Mouse (Mus musculus) bone marrow, adult 2 months (tissue): Measurements from ENCODE around the gene Izumo1. TPM values are rescaled to one million over a fixed set of nuclear protein-coding genes. Genes with fewer than 3 reads are reported as not detected.

Experiments
- H3K27ac ChIP-seq: fragments of 200-500 bp; 2 replicates; pipeline ENCODE4 v1.5.1; 2012; ENCODE audit warnings: low read depth, mild to moderate bottlenecking, control low read depth, inconsistent platforms, low read length; ENCODE audit not compliant: control insufficient read depth, poor library complexity, insufficient read depth
- H3K4me1 ChIP-seq: fragments of 200-500 bp; 2 replicates; pipeline ENCODE4 v1.6.1; 2011; ENCODE audit warnings: low read length; ENCODE audit not compliant: control insufficient read depth, insufficient read depth
- H3K4me3 ChIP-seq: fragments of 200-500 bp; replicated peaks from 2 replicates; pipeline ENCODE3; 2011; ENCODE audit warnings: mild to moderate bottlenecking, low read depth, low read length, control low read depth; ENCODE audit not compliant: control insufficient read depth
- CTCF ChIP-seq: fragments of 200-500 bp; IDR thresholded peaks from 2 replicates; pipeline ENCODE4 v1.5.1; 2011; ENCODE audit warnings: low read length, control low read depth; ENCODE audit not compliant: control insufficient read depth, insufficient read depth
- POLR2A ChIP-seq: fragments of 200-500 bp; IDR thresholded peaks from 2 replicates; pipeline ENCODE4 v1.6.1; 2011; ENCODE audit warnings: low read depth, mild to moderate bottlenecking, control low read depth, low read length, borderline replicate concordance; ENCODE audit not compliant: control insufficient read depth
- WGBS: fragments of 180-500 bp; shearing (Covaris S2); methylation state at CpG from one replicate; pipeline ENCODE4 v1.1.7; 2018; 5-methylcytosine and 5-hydroxymethylcytosine counted together
- polyA plus RNA-seq: library from polyadenylated mRNA; stranded (reverse); fragments of >200 nt; gene quantifications from 2 replicates; pipeline ENCODE4 v1.2.4, GENCODE M21; 2011; ENCODE audit warnings: low replicate concordance; ENCODE audit not compliant: missing spikeins, insufficient read depth, insufficient read length

The Izumo1 gene
- polyA plus RNA-seq, 1 experiment = 1.1 TPM

DNA sequence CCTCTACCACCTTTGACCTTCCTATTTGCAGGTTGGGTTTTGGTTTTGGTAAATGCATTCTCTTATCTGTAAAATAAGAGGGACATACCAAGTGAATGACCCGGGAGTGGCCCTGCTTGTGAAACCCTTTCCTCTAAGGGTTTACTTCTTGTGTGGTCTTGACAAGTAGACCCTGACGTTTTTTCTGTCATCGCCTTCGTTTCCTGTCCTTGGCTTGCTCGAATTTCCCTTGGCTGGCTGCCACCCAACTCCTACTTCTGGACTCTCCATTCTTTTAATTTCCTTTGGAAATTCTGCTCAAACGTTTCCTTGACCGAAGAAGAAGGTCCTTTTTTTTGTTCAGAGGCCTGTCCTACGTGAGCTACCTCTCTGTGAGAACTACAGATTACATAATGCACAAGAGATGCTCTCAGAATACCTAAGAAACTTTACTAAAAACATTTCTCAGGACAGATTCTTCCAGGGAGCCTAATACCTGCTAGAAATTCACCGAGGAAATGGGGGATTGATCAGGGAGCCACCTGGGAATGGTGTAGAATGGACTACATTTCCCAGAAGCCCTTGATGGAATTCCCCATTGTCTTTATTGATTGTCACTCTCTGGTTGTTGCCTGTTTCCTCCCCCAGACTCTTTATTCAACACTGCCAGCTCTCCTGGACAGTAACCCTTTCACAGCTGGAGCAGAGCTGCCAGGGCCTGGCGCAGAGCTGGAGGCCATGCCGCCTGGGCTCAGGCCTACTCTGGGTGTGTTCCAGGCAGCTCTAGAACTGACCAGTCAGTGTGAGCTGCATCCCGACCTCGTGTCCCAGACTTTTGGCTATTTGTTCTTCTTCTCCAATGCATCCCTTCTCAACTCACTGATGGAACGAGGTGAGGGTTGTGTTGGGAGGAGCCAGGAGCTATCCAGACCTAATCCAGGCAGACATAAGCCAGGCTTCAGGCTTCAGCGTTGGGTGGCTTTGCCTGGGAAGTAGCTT, 14.4 kb downstream of the Izumo1 start:
- peaks cover 2% of the 10 kb centered on the region; the same call in 1 of the 2 replicates for H3K4me1 ChIP-seq
- H3K4me3 ChIP-seq = no peak overlapping the region
- 51% methylated on average over 15 of the region's 15 CpGs for WGBS
- TF ChIP-seq POLR2A (no peak), CTCF (no peak)
- H3K27ac ChIP-seq = peak overlapping the region; percentile 45

DNA sequence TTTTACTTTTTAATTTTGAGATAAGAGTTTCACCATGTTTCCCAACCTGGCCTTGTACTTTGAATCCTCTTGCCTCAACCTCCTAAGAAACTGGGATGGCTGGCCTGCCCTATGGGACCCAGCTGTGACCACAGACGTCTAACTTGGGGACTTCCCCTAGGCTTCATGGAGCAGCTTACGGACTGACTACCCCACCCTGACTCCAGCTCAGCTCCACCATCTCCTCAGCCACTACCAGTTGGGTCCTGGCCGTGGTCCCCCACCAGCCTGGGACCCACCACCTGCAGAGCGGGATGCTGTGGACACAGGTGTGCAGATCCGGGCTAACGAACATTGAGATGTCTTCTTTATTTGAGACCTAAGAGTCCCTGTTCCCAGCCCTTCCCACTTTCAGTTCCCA, 16.1 kb downstream of the Izumo1 start:
- H3K4me1 ChIP-seq = peaks cover 4% of the 10 kb centered on the region; the same call in 1 of the 2 replicates
- WGBS = 78% methylated on average over 6 of the region's 6 CpGs
- no peak overlapping the region for H3K27ac ChIP-seq
- no peak for TF ChIP-seq POLR2A
- TF ChIP-seq CTCF = no peak
- no peak overlapping the region for H3K4me3 ChIP-seq

DNA sequence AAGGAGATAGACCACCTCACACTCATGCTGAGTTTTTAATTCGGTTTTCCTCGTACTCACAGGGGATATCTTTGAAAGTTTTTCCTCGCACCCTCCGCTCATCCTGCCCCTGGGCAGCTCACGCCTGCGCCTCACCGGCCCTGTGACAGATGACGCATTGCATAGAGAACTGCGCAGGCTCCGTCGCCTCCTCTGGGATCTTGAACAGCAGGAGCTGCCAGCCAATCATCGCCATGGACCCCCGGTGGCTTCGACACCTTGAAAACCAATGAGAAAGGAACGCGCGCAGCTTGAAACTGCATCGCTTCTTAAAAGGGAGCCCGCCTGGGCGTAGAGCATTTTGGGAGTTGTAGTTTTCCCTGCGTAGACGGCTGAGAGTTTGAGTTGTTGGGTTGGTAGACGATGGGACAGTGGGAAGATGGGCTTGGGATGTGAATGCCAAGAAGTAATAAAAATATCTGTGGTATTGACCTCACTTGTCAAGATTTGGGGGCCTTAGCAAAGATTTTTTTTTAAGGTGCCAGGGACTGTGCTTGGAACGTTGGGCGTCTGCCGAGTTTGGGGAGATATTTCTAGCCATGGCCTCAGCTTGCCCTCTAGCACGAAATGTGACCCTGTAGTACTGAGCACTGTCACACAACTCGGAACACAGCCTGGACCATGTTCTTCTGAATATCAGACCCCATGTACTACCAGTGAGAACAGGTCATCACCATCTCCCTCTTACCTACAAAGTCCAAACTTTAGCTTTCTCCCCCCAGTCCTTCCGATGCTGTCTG, 17.2 kb downstream of the Izumo1 start:
- peaks cover 4% of the 10 kb centered on the region; the same call in 1 of the 2 replicates for H3K4me1 ChIP-seq
- 86% methylated on average over 29 of the region's 29 CpGs for WGBS
- H3K27ac ChIP-seq = no peak overlapping the region
- H3K4me3 ChIP-seq = no peak overlapping the region
- TF ChIP-seq POLR2A (no peak), CTCF (no peak)

DNA sequence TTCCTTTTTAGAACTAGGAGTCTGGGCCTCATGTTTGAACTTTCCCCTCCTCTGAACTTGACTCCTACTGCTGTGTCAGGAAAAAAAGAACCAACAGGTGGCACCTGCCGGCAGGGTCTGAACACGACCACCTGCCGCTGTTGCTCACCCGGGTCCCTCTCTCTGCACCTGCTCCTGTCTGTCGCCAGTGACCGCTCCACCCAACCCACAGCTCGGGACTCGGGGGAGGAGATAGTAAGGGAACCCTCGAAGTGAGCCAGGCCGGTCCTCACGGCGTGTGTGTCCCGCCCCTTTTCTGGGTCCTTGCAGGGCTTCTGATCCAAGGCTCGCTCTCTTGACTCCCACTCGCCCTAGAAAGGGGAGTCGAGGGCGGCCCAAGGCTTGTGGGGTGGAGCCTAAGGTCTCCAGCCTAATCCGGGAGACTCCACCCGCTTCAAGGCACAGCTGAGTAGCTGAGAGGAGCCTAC, 18.0 kb downstream of the Izumo1 start, which contains the start of gene Mamstr:
Gene Mamstr (plus strand): TSS at position 417 of the 467 bp plus-strand sequence.
- TF ChIP-seq CTCF (no peak), POLR2A (no peak)
- Histone ChIP-seq H3K4me1 (peaks cover 4% of the 10 kb centered on the region; the same call in 1 of the 2 replicates), H3K27ac (no peak within 1 kb of the TSS), H3K4me3 (no peak within 1 kb of the TSS)
- 84% methylated on average over 19 of the region's 19 CpGs for WGBS

DNA sequence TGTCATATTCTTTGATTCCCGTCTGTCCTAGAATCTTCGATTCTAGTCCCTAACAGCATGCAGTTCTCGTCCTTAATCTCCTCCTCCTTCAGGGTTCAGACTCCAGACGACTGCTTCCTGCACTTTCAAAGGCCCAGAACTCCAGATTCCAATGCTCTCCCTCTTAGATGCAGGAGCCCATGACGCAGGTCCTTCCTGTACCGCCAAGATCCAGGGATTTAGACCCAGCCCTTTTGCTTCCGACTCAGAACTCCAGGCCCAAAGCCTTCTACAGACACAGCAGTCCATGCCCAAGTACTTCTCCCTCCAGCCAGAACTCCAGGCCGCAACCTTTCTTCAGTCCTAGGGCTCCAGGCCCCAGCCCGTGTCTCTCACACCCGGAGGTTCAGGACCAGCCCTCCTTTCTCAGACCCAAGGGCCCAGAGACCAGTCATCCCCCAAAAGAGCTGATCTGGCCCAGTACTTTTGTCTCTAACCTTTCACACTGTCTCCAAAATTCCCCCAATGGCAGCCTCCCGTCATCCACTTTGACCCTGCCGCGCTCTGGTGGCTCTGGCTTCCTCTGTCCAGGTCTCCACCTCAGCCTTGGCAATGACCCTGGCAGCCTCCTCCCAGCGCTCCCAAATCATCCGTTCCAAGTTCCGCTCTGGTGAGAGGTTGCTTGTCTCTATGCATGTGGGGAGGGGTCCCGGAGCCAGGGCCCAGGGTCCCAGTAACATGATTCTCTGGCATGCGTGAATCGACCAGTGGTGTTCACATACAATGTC, 18.8 kb downstream of the Izumo1 start:
- Histone ChIP-seq H3K27ac (no peak overlapping the region), H3K4me3 (no peak overlapping the region), H3K4me1 (peaks cover 2% of the 10 kb centered on the region; the same call in 1 of the 2 replicates)
- TF ChIP-seq POLR2A (no peak), CTCF (no peak)
- WGBS = 83% methylated on average over 19 of the region's 19 CpGs

DNA sequence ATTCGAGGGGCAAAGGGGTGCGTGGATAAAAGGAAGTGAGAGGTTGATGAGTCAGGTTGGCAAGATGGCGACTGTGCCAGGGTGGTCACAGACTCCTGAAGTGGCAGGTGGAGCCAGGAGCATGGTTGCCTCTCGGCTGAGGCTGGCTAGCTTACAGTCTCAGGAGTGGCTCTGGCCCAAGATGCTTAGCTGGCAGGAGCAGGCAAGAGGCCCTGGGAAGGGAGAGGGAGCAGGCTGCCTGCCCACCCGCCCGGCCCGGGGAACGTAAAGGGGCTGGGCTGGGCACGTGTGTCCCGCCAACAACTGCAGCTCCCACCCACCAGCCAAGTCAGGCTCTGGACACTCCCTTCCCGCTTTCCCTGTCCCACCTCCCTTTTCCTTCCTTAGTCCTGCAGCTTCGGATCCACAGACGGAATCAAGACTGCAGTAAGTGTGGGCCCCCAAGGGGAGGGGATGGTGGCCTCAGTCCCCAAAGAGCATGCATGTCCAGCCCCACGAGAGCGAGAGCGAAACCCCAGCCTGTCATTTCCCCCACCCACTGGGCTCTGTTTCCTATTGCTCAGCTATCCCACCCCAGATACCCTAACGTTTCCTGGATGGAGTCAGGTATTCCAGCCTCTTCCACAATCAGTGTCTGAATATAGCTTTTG, 19.9 kb downstream of the Izumo1 start:
- TF ChIP-seq POLR2A = no peak
- TF ChIP-seq CTCF = no peak
- 74% methylated on average over 17 of the region's 17 CpGs for WGBS
- Histone ChIP-seq H3K4me3 (no peak overlapping the region), H3K27ac (no peak overlapping the region), H3K4me1 (peaks cover 2% of the 10 kb centered on the region; the same call in 1 of the 2 replicates)

DNA sequence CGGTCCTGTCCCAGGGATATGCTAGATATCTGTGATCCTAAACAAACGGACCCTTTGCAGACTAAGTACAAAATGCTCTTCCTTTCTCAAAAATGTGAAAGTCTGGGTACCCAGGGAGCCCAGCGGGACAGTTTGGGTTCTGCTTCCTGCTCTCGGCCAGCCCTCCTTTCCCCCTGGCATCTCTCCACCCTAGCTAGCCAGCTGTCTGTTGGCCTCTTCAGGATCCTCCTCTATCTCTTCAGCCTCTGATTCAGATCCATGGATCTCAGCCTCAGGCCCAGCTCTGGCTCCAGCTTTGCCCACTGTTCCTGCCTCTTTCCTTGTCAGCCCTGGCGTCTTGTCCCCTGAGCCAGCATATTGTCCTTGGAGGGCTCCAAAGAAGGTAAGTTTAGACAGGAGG, 20.5 kb downstream of the Izumo1 start:
- Histone ChIP-seq H3K4me3 (no peak overlapping the region), H3K27ac (no peak overlapping the region), H3K4me1 (peaks cover 2% of the 10 kb centered on the region; the same call in 1 of the 2 replicates)
- WGBS = 66% methylated on average over 5 of the region's 5 CpGs
- TF ChIP-seq POLR2A (no peak), CTCF (no peak)

DNA sequence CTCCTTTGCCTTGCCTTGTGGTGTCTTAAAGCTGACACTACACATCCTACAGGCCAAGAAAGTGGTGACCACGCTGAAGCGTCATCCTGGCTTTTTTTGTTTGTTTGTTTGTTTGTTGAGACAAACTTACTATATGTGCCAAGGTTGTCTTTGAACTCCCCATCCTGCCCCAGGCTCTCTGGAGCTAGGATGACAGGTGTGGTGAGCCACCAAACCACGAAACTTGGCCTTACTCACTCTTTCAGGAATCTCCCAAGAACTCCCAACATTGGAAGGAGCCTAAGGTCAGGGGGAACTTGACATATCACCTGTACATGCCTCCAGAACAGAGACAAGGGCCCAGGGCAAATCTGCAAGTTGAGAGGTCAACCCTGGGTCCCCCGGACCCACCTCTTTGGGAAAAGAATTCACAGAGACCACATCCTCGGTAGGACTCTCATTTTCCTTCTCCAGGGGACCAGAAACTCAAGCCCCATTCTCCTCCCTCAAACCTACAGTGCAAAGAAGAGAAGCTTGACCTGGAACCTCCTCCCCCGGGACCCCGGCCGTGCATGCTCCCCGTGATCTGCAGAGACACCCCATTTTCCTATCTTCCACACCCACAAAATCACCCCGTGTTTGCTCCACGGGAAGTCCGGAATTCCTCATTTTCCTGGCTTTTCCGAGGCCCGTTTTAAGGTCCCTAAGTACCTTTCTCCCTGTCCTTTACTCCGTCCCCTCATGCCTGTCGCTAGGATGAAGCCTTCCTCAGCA, 21.1 kb downstream of the Izumo1 start:
- Histone ChIP-seq H3K4me3 (no peak overlapping the region), H3K27ac (no peak overlapping the region), H3K4me1 (peaks cover 2% of the 10 kb centered on the region; the same call in 1 of the 2 replicates)
- TF ChIP-seq CTCF = no peak
- TF ChIP-seq POLR2A = no peak
- WGBS = 38% methylated on average over 16 of the region's 16 CpGs
